Mouse (Mus musculus): ENCODE data around the gene Lipo3.
"Not testable (repeated sequence)": the region's sequence is repeated elsewhere in the genome, so short reads cannot be mapped to it uniquely, and the experiment has no call there.

- not testable (repeated sequence) for TF ChIP-seq CTCF (IDR thresholded peaks at IDR 0.05; ENCODE audit: control insufficient read depth, insufficient read depth, insufficient read length); USF1 (IDR thresholded peaks at IDR 0.05; ENCODE audit: low read depth); FOSL1 (IDR thresholded peaks at IDR 0.05; ENCODE audit: insufficient read depth, low read length, poor library complexity, severe bottlenecking)
These were observed 25.6 kb upstream of the Lipo3 start, which contains the start of gene Lipo1 for GRCm38 (mm10) chr19:33787359-33787758.

All from C2C12 (cell line).